Comparison of ENCODE assay signal across 15 mouse cellular contexts in the genomic region with DNA sequence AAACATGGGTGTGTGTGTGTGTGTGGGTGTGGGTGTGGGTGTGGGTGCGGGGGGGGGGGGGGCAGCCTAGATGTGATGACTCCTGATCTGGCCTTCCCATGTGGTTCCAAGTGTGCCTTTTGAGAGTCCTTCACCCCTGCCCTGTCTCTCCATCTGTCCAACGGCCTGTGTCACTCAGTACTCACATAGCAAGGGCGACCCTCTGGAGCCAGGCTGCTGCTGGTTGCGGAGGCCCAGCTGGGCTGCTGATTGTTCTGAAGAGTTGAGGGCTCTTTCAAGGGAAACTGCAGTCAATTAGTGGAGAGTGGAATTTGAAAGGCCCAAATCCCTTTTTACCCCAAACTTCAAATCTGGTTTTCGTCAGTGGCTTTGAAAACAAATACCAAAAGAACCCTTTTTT.
DNase-seq lines count a peak whose midpoint lies in the region; ATAC-seq and TF ChIP-seq lines count a peak whose summit lies in the region.
"Had no signal": no experiment of that assay in that cellular context is flagged by ENCODE, and none has a peak within 500 bp of the region (broad histone marks: within the 10 kb centered on the region; RNA-seq: fewer than 3 reads in every experiment).

No protein-coding gene starts in this region.

- no peak for TF ChIP-seq CTCF in gastrocnemius, adult 2 months (IDR thresholded peaks at IDR 0.05)

- no peak overlapping the region for H3K4me2 ChIP-seq in embryonic facial prominence, embryonic 13.5 days
- H3K4me2 ChIP-seq: hindbrain, embryonic 15.5 days; limb, embryonic 15.5 days had no signal

- H3K4me3 ChIP-seq in gastrocnemius, adult 2 months, result no peak overlapping the region
- no peak overlapping the region for H3K4me3 ChIP-seq in embryonic facial prominence, embryonic 13.5 days
- H3K4me3 ChIP-seq: hindbrain, embryonic 15.5 days; layer of hippocampus, adult 2 months; limb, embryonic 15.5 days had no signal

- intact Hi-C loops in gastrocnemius, adult 2 months (cut with DNase I), result no loop called here
- intact Hi-C loops in gastrocnemius, postnatal 36 days (cut with DNase I), result no loop called here

- H3K4me1 ChIP-seq in embryonic facial prominence, embryonic 13.5 days, result peaks cover 65% of the 10 kb centered on the region
- H3K4me1 ChIP-seq: hindbrain, embryonic 15.5 days had no signal

- H3K9ac ChIP-seq in embryonic facial prominence, embryonic 13.5 days, result no peak overlapping the region
- H3K9ac ChIP-seq: hindbrain, embryonic 15.5 days; limb, embryonic 15.5 days had no signal

- peak; percentile 8 for DNase-seq in gastrocnemius, adult 2 months
- DNase-seq in gastrocnemius, postnatal 36 days, result no peak
- peak; percentile 11 to 18 for DNase-seq in right cerebral cortex, postnatal 10 days (ENCODE audit: low spot score in 2 of 2)
- DNase-seq in right cerebral cortex, postnatal 25 days, result no peak
- DNase-seq in adrenal gland, postnatal 10 days, result peak; percentile 22
- DNase-seq in spleen, adult 18-20 months, result no peak
- DNase-seq: cerebellum, adult 8-10 months; gastrocnemius, postnatal 25 days; kidney, adult 8-10 months had no signal

- no peaks in the 10 kb centered on the region for H3K36me3 ChIP-seq in embryonic facial prominence, embryonic 13.5 days
- H3K36me3 ChIP-seq: G1E; hindbrain, embryonic 15.5 days; limb, embryonic 15.5 days had no signal

- no peak overlapping the region for H3K27ac ChIP-seq in gastrocnemius, adult 2 months
- peak overlapping the region; percentile 77; the same call in 1 of the 2 replicates for H3K27ac ChIP-seq in embryonic facial prominence, embryonic 13.5 days
- H3K27ac ChIP-seq: hindbrain, embryonic 15.5 days; layer of hippocampus, adult 2 months; limb, embryonic 15.5 days had no signal

- H3K27me3 ChIP-seq in embryonic facial prominence, embryonic 13.5 days, result no peaks in the 10 kb centered on the region
- H3K27me3 ChIP-seq: hindbrain, embryonic 15.5 days; limb, embryonic 15.5 days had no signal

- WGBS in embryonic facial prominence, embryonic 13.5 days, result 19% methylated on average over 4 of the region's 5 CpGs

- no peak for ATAC-seq in embryonic facial prominence, embryonic 13.5 days (ENCODE audit: insufficient number of reproducible peaks, insufficient read depth, low FRiP score, low TSS enrichment, low read depth)
- ATAC-seq: forebrain, embryonic 16.5 days had no signal

- H3K9me3 ChIP-seq in embryonic facial prominence, embryonic 13.5 days, result no peaks in the 10 kb centered on the region
- H3K9me3 ChIP-seq: G1E; hindbrain, embryonic 15.5 days; limb, embryonic 15.5 days had no signal

Comparison
In these comparisons a context has a peak if more than half of its experiments do, and no peak if none do; other contexts are left out.
1. DNase-seq: peak in gastrocnemius, adult 2 months (single experiment), right cerebral cortex, postnatal 10 days (2 of 2) and adrenal gland, postnatal 10 days (single experiment); none in gastrocnemius, postnatal 36 days (0 of 2), right cerebral cortex, postnatal 25 days (single experiment) and spleen, adult 18-20 months (0 of 2).